Mouse (Mus musculus): ENCODE measurements at regions not wholly inside any gene's neighbourhood (a gene's known extent, or its start where the extent isn't known, plus 50 kb on each side); places are given as distances from the start of the nearest gene placed in this dataset.

DNA sequence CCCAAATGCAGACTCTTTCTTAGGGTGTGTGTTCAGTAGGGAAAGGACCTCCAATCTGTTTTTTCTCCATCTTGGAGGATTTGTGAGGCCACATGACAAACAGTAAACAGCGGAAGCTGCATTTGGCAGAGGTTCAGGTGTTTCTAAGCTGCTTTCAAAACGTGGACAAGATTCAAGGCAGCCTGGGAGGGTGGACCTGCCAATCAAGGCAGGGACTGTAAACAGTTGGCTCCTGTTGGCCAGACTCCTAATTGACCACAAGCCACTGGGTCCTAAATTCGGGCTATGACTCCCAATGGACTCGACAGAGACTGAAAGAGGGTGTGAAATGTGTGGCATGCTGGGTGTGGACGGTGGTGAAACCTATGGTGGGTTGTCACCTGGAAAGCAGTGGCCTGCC, 51.1 kb upstream of the Tbx5 start:
- TF ChIP-seq CTCF (conservative IDR thresholded peaks at IDR 0.05; ENCODE audit: insufficient read depth, insufficient read length, low read depth, low read length) (no peak), POLR2A (IDR thresholded peaks at IDR 0.05; ENCODE audit: low read depth, low read length) (no peak)

All from kidney, adult 2 months (tissue).